Mouse (Mus musculus) lung, postnatal 0 days (tissue): ENCODE data around the gene Sys1. TPM values are rescaled to one million over a fixed set of nuclear protein-coding genes. Genes with fewer than 3 reads are reported as not detected.

Experiments
- ATAC-seq: fragments of 200-750 bp; cut with Nextera tagmentation; 2 replicates; pipeline ENCODE4 v1.8.0; 2017; ENCODE audit warnings: moderate library complexity
- DNase-seq: peaks from one replicate; pipeline ENCODE4 v3.0.0-alpha.2; 2016; ENCODE audit warnings: low spot score
- H3K27ac ChIP-seq: fragments of 300-500 bp; sonication (generic); 2 replicates; pipeline ENCODE4 v1.5.1; 2014; ENCODE audit warnings: antibody characterized with exemption, mild to moderate bottlenecking, low read length, mixed read lengths
- H3K27me3 ChIP-seq: fragments of 300-500 bp; sonication (generic); replicated peaks from 2 replicates; pipeline ENCODE4 v1.6.1; 2014; ENCODE audit warnings: low read length, mixed read lengths; ENCODE audit not compliant: insufficient read depth
- H3K36me3 ChIP-seq: fragments of 300-500 bp; sonication (generic); 2 replicates; pipeline ENCODE4 v1.6.1; 2014; ENCODE audit warnings: low read length, mixed read lengths; ENCODE audit not compliant: insufficient read depth
- H3K4me1 ChIP-seq: fragments of 300-500 bp; sonication (generic); 2 replicates; pipeline ENCODE4 v1.6.1; 2014; ENCODE audit warnings: antibody characterized with exemption, low read depth, low read length, mixed read lengths; ENCODE audit not compliant: insufficient read depth
- H3K4me2 ChIP-seq: fragments of 300-500 bp; sonication (generic); replicated peaks from 2 replicates; pipeline ENCODE4 v1.6.1; 2014; ENCODE audit warnings: low read depth, mild to moderate bottlenecking, low read length, moderate library complexity, mixed read lengths
- H3K4me3 ChIP-seq: fragments of 300-500 bp; sonication (generic); 2 replicates; pipeline ENCODE4 v1.5.1; 2014; ENCODE audit warnings: low read depth, low read length
- H3K9ac ChIP-seq: fragments of 300-500 bp; sonication (generic); replicated peaks from 2 replicates; pipeline ENCODE4 v1.6.1; 2014; ENCODE audit warnings: low read depth, mild to moderate bottlenecking
- H3K9me3 ChIP-seq: fragments of 300-500 bp; sonication (generic); 2 replicates; pipeline ENCODE4 v1.6.1; 2016; ENCODE audit warnings: low read length, mixed read lengths
- CTCF ChIP-seq: IDR thresholded peaks from 2 replicates; pipeline ENCODE4 v1.5.1; 2016; ENCODE audit warnings: antibody characterized with exemption, mild to moderate bottlenecking
- EP300 ChIP-seq: IDR thresholded peaks from 2 replicates; pipeline ENCODE4 v1.6.1; 2016; ENCODE audit warnings: antibody characterized with exemption, mild to moderate bottlenecking, control low read depth
- WGBS: fragments of 180-500 bp; shearing (Covaris S2); extraction: QIAGEN DNeasy Blood & Tissue Kit; methylation state at CpG from one replicate; pipeline ENCODE4 v1.1.7; 2014; 5-methylcytosine and 5-hydroxymethylcytosine counted together
- polyA plus RNA-seq: library from polyadenylated mRNA; unstranded; fragments of >200 nt; fragmentation: Nextera tagmentation; extraction: Ambion mirVana; gene quantifications from 2 replicates; pipeline ENCODE4 v1.2.1, GENCODE M21; 2015

Sys1 gene
- polyA plus RNA-seq, 1 experiment from 2014 or later, result 66.2 TPM

GRCm38 (mm10) chr2:164432541-164433191 is 24.1 kb upstream of the Sys1 start:
- peak overlapping the region; percentile 2 for H3K4me2 ChIP-seq
- TF ChIP-seq EP300 (no peak), CTCF (no peak; the same call in 1 of the 2 replicates)
- DNase-seq (peak; percentile 58), ATAC-seq (peak; percentile 28)
- H3K36me3 ChIP-seq, result peaks cover 13% of the 10 kb centered on the region; the same call in 1 of the 2 replicates
- no peak overlapping the region for H3K4me3 ChIP-seq
- H3K27me3 ChIP-seq, result no peaks in the 10 kb centered on the region
- peak overlapping the region; percentile 81 for H3K27ac ChIP-seq
- peaks cover 55% of the 10 kb centered on the region for H3K4me1 ChIP-seq
- 19% methylated on average over 22 of the region's 22 CpGs for WGBS
- no peaks in the 10 kb centered on the region for H3K9me3 ChIP-seq
- peak overlapping the region; percentile 3; the same call in 1 of the 2 replicates for H3K9ac ChIP-seq

- H3K27me3 ChIP-seq, result no peaks in the 10 kb centered on the region
- ATAC-seq (no peak), DNase-seq (no peak)
- TF ChIP-seq EP300 (no peak), CTCF (no peak)
- 0 out of 2 replicates have a peak overlapping the region, but pooled peaks have one; percentile 3 for H3K9ac ChIP-seq
- H3K9me3 ChIP-seq, result no peaks in the 10 kb centered on the region
- H3K4me2 ChIP-seq, result peak overlapping the region; percentile 2; the same call in 1 of the 2 replicates
- WGBS, result 64% methylated on average over 9 of the region's 9 CpGs
- H3K36me3 ChIP-seq, result 0 out of 2 replicates have a peak, but pooled peaks cover 6% of the 10 kb centered on the region
- H3K27ac ChIP-seq, result peak overlapping the region; percentile 81
- peaks cover 56% of the 10 kb centered on the region for H3K4me1 ChIP-seq
- no peak overlapping the region for H3K4me3 ChIP-seq
These were observed 23.4 kb upstream of the Sys1 start for GRCm38 (mm10) chr2:164433278-164433895.

GRCm38 (mm10) chr2:164434681-164435080 is 22.1 kb upstream of the Sys1 start:
- TF ChIP-seq CTCF (no peak), EP300 (no peak)
- H3K36me3 ChIP-seq, result 0 out of 2 replicates have a peak, but pooled peaks cover 2% of the 10 kb centered on the region
- 34% methylated on average over 3 of the region's 3 CpGs for WGBS
- H3K4me2 ChIP-seq, result no peak overlapping the region
- DNase-seq (no peak), ATAC-seq (no peak)
- no peaks in the 10 kb centered on the region for H3K9me3 ChIP-seq
- H3K9ac ChIP-seq, result no peak overlapping the region
- no peaks in the 10 kb centered on the region for H3K27me3 ChIP-seq
- H3K4me1 ChIP-seq, result peaks cover 58% of the 10 kb centered on the region
- H3K27ac ChIP-seq, result 0 out of 2 replicates have a peak overlapping the region, but pooled peaks have one; percentile 16
- no peak overlapping the region for H3K4me3 ChIP-seq

DNA sequence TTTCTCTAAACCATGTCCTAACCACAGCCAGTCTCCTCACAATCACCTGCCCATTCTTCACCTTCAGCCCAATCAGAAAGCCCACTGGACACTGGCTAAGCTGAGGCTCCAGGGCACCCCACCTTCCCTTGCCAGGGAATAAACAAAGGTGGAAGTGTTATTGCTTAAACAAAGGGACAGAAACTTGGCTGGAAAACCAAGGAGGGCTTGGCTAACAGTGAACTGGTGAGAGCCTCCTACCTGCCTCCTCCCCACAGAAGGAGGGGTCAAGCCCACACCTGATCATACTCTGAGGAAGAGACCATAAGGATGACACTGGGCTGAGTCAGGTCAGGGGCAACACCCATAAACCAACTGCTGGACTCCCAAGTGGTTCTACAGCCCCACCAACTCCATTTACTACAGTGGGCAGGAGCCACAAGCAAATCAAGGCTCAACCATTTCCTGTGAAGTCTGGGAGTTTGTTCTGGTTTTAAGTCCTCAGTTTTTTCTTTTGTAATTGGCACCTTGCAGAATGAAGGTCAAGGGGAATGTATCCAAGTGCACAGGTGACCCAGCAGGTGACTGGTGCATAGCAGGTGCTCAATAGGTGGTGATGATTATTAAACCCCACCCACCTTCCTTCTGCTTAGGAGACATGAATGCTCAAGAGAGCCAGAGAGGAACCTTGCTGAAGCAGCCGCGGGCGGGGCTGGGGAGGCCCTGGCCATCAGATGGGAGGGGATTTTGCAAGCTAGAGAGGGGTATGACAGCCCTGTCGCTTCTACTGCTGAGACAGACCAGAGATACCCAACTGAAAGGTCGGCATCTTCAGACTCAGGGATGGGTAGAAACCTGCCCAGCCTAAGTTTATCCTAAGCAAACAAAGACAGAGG is 21.3 kb upstream of the Sys1 start:
- H3K4me1 ChIP-seq, result peaks cover 59% of the 10 kb centered on the region
- peak overlapping the region; percentile 16; the same call in 1 of the 2 replicates for H3K27ac ChIP-seq
- peak; percentile 58 for DNase-seq
- H3K9me3 ChIP-seq, result no peaks in the 10 kb centered on the region
- ATAC-seq, result peak; percentile 7; the same call in 1 of the 2 replicates
- 27% methylated on average over 5 of the region's 5 CpGs for WGBS
- peak overlapping the region; percentile 28; the same call in 1 of the 2 replicates for H3K4me2 ChIP-seq
- H3K27me3 ChIP-seq, result no peaks in the 10 kb centered on the region
- no peak overlapping the region for H3K9ac ChIP-seq
- H3K36me3 ChIP-seq, result no peaks in the 10 kb centered on the region
- H3K4me3 ChIP-seq, result no peak overlapping the region
- TF ChIP-seq EP300 (no peak), CTCF (no peak)

GRCm38 (mm10) chr2:164436215-164436913 is 20.4 kb upstream of the Sys1 start:
- TF ChIP-seq CTCF (no peak), EP300 (no peak)
- H3K27ac ChIP-seq, result peak overlapping the region; percentile 51
- H3K9ac ChIP-seq, result no peak overlapping the region
- peak overlapping the region; percentile 28 for H3K4me2 ChIP-seq
- H3K36me3 ChIP-seq, result no peaks in the 10 kb centered on the region
- WGBS, result 31% methylated on average over 8 of the region's 8 CpGs
- H3K4me1 ChIP-seq, result peaks cover 52% of the 10 kb centered on the region
- no peak for ATAC-seq
- H3K4me3 ChIP-seq, result no peak overlapping the region
- no peaks in the 10 kb centered on the region for H3K9me3 ChIP-seq
- DNase-seq, result no peak
- H3K27me3 ChIP-seq, result no peaks in the 10 kb centered on the region
